Comparison of ENCODE assay signal across 17 mouse cellular contexts in genomic region chr14:124328391-124328790, GRCm38 (mm10).
"Had no signal": no experiment of that assay in that cellular context is flagged by ENCODE, and none has a peak within 500 bp of the region (broad histone marks: within the 10 kb centered on the region; RNA-seq: fewer than 3 reads in every experiment).

No protein-coding gene starts in this region.

- H3K4me3 ChIP-seq: layer of hippocampus, adult 2 months; limb, embryonic 13.5 days; megakaryocyte, embryonic 14.5 days; midbrain, embryonic 15.5 days; neural tube, embryonic 13.5 days had no signal

- H3K9ac ChIP-seq: limb, embryonic 13.5 days; lung, embryonic 14.5 days; midbrain, embryonic 15.5 days; neural tube, embryonic 13.5 days had no signal

- ATAC-seq: midbrain, embryonic 15.5 days had no signal

- H3K27me3 ChIP-seq: limb, embryonic 13.5 days; megakaryocyte, embryonic 14.5 days; midbrain, embryonic 15.5 days; neural tube, embryonic 13.5 days had no signal

- H3K36me3 ChIP-seq: limb, embryonic 13.5 days; midbrain, embryonic 15.5 days; neural tube, embryonic 13.5 days had no signal

- H3K4me2 ChIP-seq: limb, embryonic 13.5 days; liver, embryonic 11.5 days; lung, embryonic 14.5 days; midbrain, embryonic 11.5 days; midbrain, embryonic 15.5 days; neural tube, embryonic 13.5 days had no signal

- DNase-seq: kidney, postnatal 10 days; kidney, postnatal 4 days; left cerebral cortex, postnatal 4 days; lung, embryonic 14.5 days; lung, postnatal 10 days; retina, postnatal 1 day; right cerebral cortex, postnatal 4 days; spleen, adult 18-20 months; thymus, postnatal 36 days had no signal

- H3K4me1 ChIP-seq: limb, embryonic 13.5 days; megakaryocyte, embryonic 14.5 days; midbrain, embryonic 15.5 days; neural tube, embryonic 13.5 days had no signal

- H3K27ac ChIP-seq: layer of hippocampus, adult 2 months; limb, embryonic 13.5 days; macrophage; midbrain, embryonic 15.5 days; neural tube, embryonic 13.5 days had no signal

- H3K9me3 ChIP-seq: limb, embryonic 13.5 days; midbrain, embryonic 15.5 days; neural tube, embryonic 13.5 days had no signal
